Mouse (Mus musculus): Measurements from ENCODE around the gene Liph.

DNA sequence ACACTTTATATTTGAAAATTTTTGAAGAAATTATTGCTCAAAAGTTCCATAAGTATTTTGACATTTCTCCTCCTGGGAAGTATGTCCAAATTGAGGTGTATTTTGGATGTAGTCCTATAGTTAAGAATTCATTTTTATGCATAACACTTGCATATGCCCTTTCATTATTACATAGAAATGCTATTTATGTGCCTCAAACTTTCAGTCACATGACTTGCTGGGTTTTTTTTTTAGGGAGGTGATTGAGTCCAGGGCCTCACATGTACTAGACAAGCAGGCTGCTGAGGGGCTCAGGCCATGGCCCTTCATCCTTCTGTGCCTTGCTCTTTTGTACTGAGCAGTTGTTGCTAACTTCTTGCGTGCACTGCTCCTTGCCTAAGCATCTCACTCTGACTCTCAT, 44.5 kb upstream of the Liph start:
- TF ChIP-seq CTCF (IDR thresholded peaks at IDR 0.05; ENCODE audit: insufficient read depth, low read depth, low read length), result no peak
- TF ChIP-seq POLR2A (IDR thresholded peaks at IDR 0.05; ENCODE audit: insufficient read depth, low read depth, low read length), result no peak

All from olfactory bulb, adult 2 months (tissue).